Mouse (Mus musculus): ENCODE measurements around the gene Gm49322.

Gm49322 gene

GRCm38 (mm10) chr10:80655406-80656129 lies 49.7 kb downstream of the Gm49322 start:
- no peak for DNase-seq (ENCODE audit: low spot score)

GRCm38 (mm10) chr10:80656130-80656862 lies 50.5 kb downstream of the Gm49322 start:
- peak; percentile 99 for DNase-seq (ENCODE audit: low spot score)

GRCm38 (mm10) chr10:80656863-80657623 lies 51.2 kb downstream of the Gm49322 start, which contains the start of gene Btbd2:
Gene Btbd2, minus strand, starts transcription at chr10:80657071.
- DNase-seq (ENCODE audit: low spot score), result no peak

- DNase-seq (ENCODE audit: low spot score), result no peak
Observed at GRCm38 (mm10) chr10:80658194-80658840, 52.5 kb downstream of the Gm49322 start.

- no peak for DNase-seq (ENCODE audit: low spot score)
Observed at GRCm38 (mm10) chr10:80658841-80659202, 53.0 kb downstream of the Gm49322 start.

GRCm38 (mm10) chr10:80659213-80659612 lies 53.4 kb downstream of the Gm49322 start:
- peak; percentile 83 for DNase-seq (ENCODE audit: low spot score)

DNA sequence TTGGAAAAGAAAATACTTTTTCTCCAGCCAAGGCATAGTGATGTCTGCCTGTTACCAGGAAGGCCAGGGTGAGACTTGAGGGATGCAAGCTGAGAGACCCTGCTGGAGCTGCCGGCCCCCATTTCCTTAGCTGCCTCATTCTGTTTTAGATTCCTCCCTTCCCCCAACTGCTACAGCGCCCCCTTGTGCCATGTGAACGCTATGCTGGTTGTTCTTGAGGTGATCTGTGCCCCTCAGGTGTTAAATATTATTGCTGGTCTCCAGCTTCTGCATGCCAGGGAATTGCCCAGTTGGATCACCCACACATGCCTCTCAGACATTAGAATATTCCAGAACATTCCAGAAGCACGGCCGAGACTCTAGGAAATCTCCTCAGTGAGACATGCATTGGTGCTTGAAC lies 55.3 kb downstream of the Gm49322 start:
- DNase-seq (ENCODE audit: low spot score), result peak; percentile 30

- no peak for DNase-seq (ENCODE audit: low spot score)
Observed at GRCm38 (mm10) chr10:80663485-80664196, 57.8 kb downstream of the Gm49322 start.

- peak; percentile 92 for DNase-seq (ENCODE audit: low spot score)
Observed at GRCm38 (mm10) chr10:80664197-80665015, 58.6 kb downstream of the Gm49322 start.

DNA sequence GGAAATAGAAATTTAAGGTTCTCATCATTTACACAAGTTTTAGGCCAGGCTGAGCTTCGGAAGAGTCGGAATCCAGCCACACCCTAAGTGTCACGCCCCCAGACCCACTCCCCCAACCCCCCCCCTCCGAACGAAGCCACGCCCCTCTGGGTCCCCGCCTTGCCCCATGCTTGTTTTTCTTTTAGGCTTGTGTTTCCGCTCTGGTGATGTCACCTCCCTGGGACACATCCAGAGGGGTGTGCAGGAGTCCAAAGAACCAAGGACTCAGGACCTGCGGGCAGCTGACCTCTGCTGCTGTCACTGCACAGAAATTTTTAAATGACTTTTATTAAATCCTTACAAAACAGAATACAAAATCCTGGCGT lies 59.2 kb downstream of the Gm49322 start:
- peak; percentile 91 for DNase-seq (ENCODE audit: low spot score)

Measured in adipocyte (in vitro differentiated cells).